Mouse (Mus musculus): Measurements from ENCODE around the gene Cabp7. TPM values are rescaled to one million over a fixed set of nuclear protein-coding genes. Genes with fewer than 3 reads are reported as not detected.

Cabp7 gene
- total and polyA plus RNA-seq, 3 experiments: 0.51 TPM; not detected in 2

GRCm38 (mm10) chr11:4715596-4715995, 31.0 kb downstream of the Cabp7 start:
- in situ Hi-C loops (cut with MboI; ENCODE audit: low pct_ligation_motif_present, low pct_unique_long_range_greater_than_20kb, low sequenced_read_pairs): no loop called here
- TF ChIP-seq NRF1 (IDR thresholded peaks at IDR 0.05; ENCODE audit: low read depth, low read length) (no peak), JUN (IDR thresholded peaks at IDR 0.05; ENCODE audit: insufficient read depth, low read depth, low read length) (no peak), POLR2A (IDR thresholded peaks at IDR 0.05; ENCODE audit: low read depth, low read length) (no peak), ZKSCAN1 (IDR thresholded peaks at IDR 0.05; ENCODE audit: borderline replicate concordance, low read depth, low read length) (no peak), NELFE (IDR thresholded peaks at IDR 0.05; ENCODE audit: low read depth, low read length) (no peak), PAX5 (IDR thresholded peaks at IDR 0.05; ENCODE audit: low read length) (no peak), MYC (IDR thresholded peaks at IDR 0.05; ENCODE audit: low read depth, low read length) (no peak), CTCF (conservative IDR thresholded peaks at IDR 0.05 in 1 of 2, IDR thresholded peaks at IDR 0.05 in 1 of 2; ENCODE audit: low read depth in 2 of 2, low read length in 2 of 2) (no peak), UBTF (IDR thresholded peaks at IDR 0.05; ENCODE audit: low read depth, low read length) (no peak), IRF4 (IDR thresholded peaks at IDR 0.05; ENCODE audit: low read depth, low read length) (no peak), KAT2A (IDR thresholded peaks at IDR 0.05; ENCODE audit: insufficient replicate concordance, low read length) (no peak), JUND (conservative IDR thresholded peaks at IDR 0.05; ENCODE audit: low read depth, low read length) (no peak), RAD21 (IDR thresholded peaks at IDR 0.05; ENCODE audit: low read depth, low read length) (no peak), MXI1 (IDR thresholded peaks at IDR 0.05; ENCODE audit: low read depth, low read length) (no peak), ZNF384 (IDR thresholded peaks at IDR 0.05; ENCODE audit: low read depth, low read length) (no peak), E2F4 (IDR thresholded peaks at IDR 0.05; ENCODE audit: insufficient replicate concordance, low read depth, low read length) (no peak), ZMIZ1 (IDR thresholded peaks at IDR 0.05; ENCODE audit: low read depth, low read length) (no peak), EP300 (IDR thresholded peaks at IDR 0.05; ENCODE audit: low read length) (no peak), TBP (conservative IDR thresholded peaks at IDR 0.05; ENCODE audit: low read depth, low read length) (no peak), HCFC1 (IDR thresholded peaks at IDR 0.05; ENCODE audit: low read depth, low read length) (no peak)
- no peak overlapping the region for H3K4me2 ChIP-seq (ENCODE audit: insufficient read depth, low read depth, poor library complexity, severe bottlenecking)
- H3K9ac ChIP-seq (ENCODE audit: insufficient read depth, low read depth): no peak overlapping the region
- dilution Hi-C loops (cut with MboI; ENCODE audit: extremely low pct_ligation_motif_present, extremely low pct_unique_long_range_greater_than_20kb, low sequenced_read_pairs): no loop called here
- peaks cover 42 to 86% of the 10 kb centered on the region in 2 experiments for H3K4me1 ChIP-seq (ENCODE audit: control insufficient read depth in 1 of 2, insufficient read depth in 2 of 2)
- no peaks in the 10 kb centered on the region for H3K27me3 ChIP-seq (replicated peaks)
- no peaks in the 10 kb centered on the region for H3K9me3 ChIP-seq (replicated peaks; ENCODE audit: low read length)
- H3K36me3 ChIP-seq (replicated peaks in 1 of 2; ENCODE audit: control insufficient read depth in 1 of 2, insufficient read depth in 1 of 2, low read length in 1 of 2): peaks cover 2 to 33% of the 10 kb centered on the region in 2 experiments
- no peak for DNase-seq (ENCODE audit: extremely low read depth)
- no peak overlapping the region for H3K27ac ChIP-seq (ENCODE audit: insufficient read depth, low read depth)
- H3K4me3 ChIP-seq (replicated peaks in 1 of 3; ENCODE audit: low read depth in 2 of 3, low read length in 2 of 3, poor library complexity in 1 of 3): no peak overlapping the region
- no peaks in the 10 kb centered on the region; the same call in 1 of the 2 replicates for H3K79me2 ChIP-seq (replicated peaks; ENCODE audit: control insufficient read depth, extremely low read depth, insufficient read depth, poor library complexity, severe bottlenecking)

DNA sequence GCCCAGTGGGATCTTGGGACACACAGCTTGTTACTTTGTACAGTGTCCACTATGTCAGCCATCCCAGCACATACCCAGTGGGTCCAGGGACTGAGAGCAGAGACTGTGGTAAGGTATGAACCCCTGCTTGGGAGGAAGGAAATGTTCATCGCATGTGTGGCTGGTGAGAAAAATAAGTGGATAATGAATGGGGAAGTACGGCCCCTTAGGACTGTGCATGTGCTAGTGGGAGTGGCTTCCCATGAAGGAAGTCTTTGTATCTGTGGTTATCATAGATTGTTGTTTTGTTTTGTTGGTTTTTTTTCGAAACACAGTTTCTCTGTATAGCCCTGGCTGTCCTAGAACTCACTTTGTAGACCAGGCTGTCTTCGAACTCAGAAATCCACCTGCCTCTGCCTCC, 31.9 kb downstream of the Cabp7 start:
- in situ Hi-C loops (cut with MboI; ENCODE audit: low pct_ligation_motif_present, low pct_unique_long_range_greater_than_20kb, low sequenced_read_pairs) (no loop called here), dilution Hi-C loops (cut with MboI; ENCODE audit: extremely low pct_ligation_motif_present, extremely low pct_unique_long_range_greater_than_20kb, low sequenced_read_pairs) (no loop called here)
- Histone ChIP-seq H3K9me3 (replicated peaks; ENCODE audit: low read length) (no peaks in the 10 kb centered on the region), H3K79me2 (replicated peaks; ENCODE audit: control insufficient read depth, extremely low read depth, insufficient read depth, poor library complexity, severe bottlenecking) (no peaks in the 10 kb centered on the region; the same call in 1 of the 2 replicates), H3K4me2 (ENCODE audit: insufficient read depth, low read depth, poor library complexity, severe bottlenecking) (no peak overlapping the region), H3K4me1 (ENCODE audit: control insufficient read depth in 1 of 2, insufficient read depth in 2 of 2) (peaks cover 34 to 77% of the 10 kb centered on the region in 2 experiments), H3K27ac (ENCODE audit: insufficient read depth, low read depth) (no peak overlapping the region), H3K9ac (ENCODE audit: insufficient read depth, low read depth) (no peak overlapping the region), H3K27me3 (replicated peaks) (no peaks in the 10 kb centered on the region), H3K36me3 (replicated peaks in 1 of 2; ENCODE audit: control insufficient read depth in 1 of 2, insufficient read depth in 1 of 2, low read length in 1 of 2) (peaks cover 2 to 37% of the 10 kb centered on the region in 2 experiments), H3K4me3 (replicated peaks in 1 of 3; ENCODE audit: low read depth in 2 of 3, low read length in 2 of 3, poor library complexity in 1 of 3) (no peak overlapping the region)
- DNase-seq (ENCODE audit: extremely low read depth): no peak
- TF ChIP-seq MAZ (IDR thresholded peaks at IDR 0.05; ENCODE audit: low read depth, low read length): no peak
- TF ChIP-seq ETS1 (conservative IDR thresholded peaks at IDR 0.05; ENCODE audit: low read depth, low read length): no peak
- TF ChIP-seq NELFE (IDR thresholded peaks at IDR 0.05; ENCODE audit: low read depth, low read length): no peak
